Mouse (Mus musculus) intestine, embryonic 14.5 days (tissue): Measurements from ENCODE around the gene Aspscr1. TPM values are rescaled to one million over a fixed set of nuclear protein-coding genes. Genes with fewer than 3 reads are reported as not detected.
A peak's percentile ranks its signal among the peaks of the same experiment; 100 is the strongest.

Experiments used
- ATAC-seq: fragments of 200-750 bp; cut with Nextera tagmentation; replicated peaks from 2 replicates; pipeline ENCODE4 v1.8.0; 2017; ENCODE audit warnings: low read depth, moderate number of reproducible peaks, moderate TSS enrichment, moderate library complexity; ENCODE audit not compliant: low FRiP score, low TSS enrichment
- DNase-seq: peaks from one replicate; pipeline ENCODE4 v3.0.0-alpha.2; 2018; ENCODE audit warnings: low spot score
- H3K27ac ChIP-seq: fragments of 300-500 bp; sonication (generic); 2 replicates; pipeline ENCODE4 v1.5.1; 2014; ENCODE audit warnings: low read depth, mild to moderate bottlenecking, control low read depth
- H3K27me3 ChIP-seq: fragments of 300-500 bp; sonication (generic); replicated peaks from 2 replicates; pipeline ENCODE4 v1.6.1; 2014; ENCODE audit warnings: low read length, control low read depth; ENCODE audit not compliant: control insufficient read depth, insufficient read depth
- H3K36me3 ChIP-seq: fragments of 300-500 bp; sonication (generic); 2 replicates; pipeline ENCODE4 v1.6.1; 2014; ENCODE audit warnings: low read length, control low read depth; ENCODE audit not compliant: control insufficient read depth, insufficient read depth
- H3K4me1 ChIP-seq: fragments of 300-500 bp; sonication (generic); replicated peaks from 2 replicates; pipeline ENCODE4 v1.6.1; 2014; ENCODE audit warnings: low read length, control low read depth, mixed read lengths; ENCODE audit not compliant: control insufficient read depth, insufficient read depth
- H3K4me2 ChIP-seq: fragments of 300-500 bp; sonication (generic); 2 replicates; pipeline ENCODE4 v1.6.1; 2014; ENCODE audit warnings: low read length
- H3K4me3 ChIP-seq: fragments of 300-500 bp; sonication (generic); 2 replicates; pipeline ENCODE4 v1.5.1; 2014; ENCODE audit warnings: low read depth, low read length, control low read depth, mixed read lengths
- H3K9ac ChIP-seq: fragments of 300-500 bp; sonication (generic); 2 replicates; pipeline ENCODE4 v1.6.1; 2014; ENCODE audit warnings: mild to moderate bottlenecking, low read length
- H3K9me3 ChIP-seq: fragments of 300-500 bp; sonication (generic); 2 replicates; pipeline ENCODE4 v1.6.1; 2016; ENCODE audit warnings: low read length, control low read depth; ENCODE audit not compliant: control insufficient read depth
- WGBS: fragments of 180-500 bp; shearing (Covaris S2); extraction: QIAGEN DNeasy Blood & Tissue Kit; methylation state at CpG from one replicate; pipeline ENCODE4 v1.1.7; 2014; 5-methylcytosine and 5-hydroxymethylcytosine counted together
- polyA plus RNA-seq: library from polyadenylated mRNA; unstranded; fragments of >200 nt; fragmentation: Nextera tagmentation; extraction: Ambion mirVana; gene quantifications from 2 replicates; pipeline ENCODE4 v1.2.1, GENCODE M21; 2014

Gene Aspscr1
- polyA plus RNA-seq, 1 experiment from 2014 or later: 93.2 TPM

- under 1% methylated on average over 38 of the region's 38 CpGs for WGBS
Measured at GRCm38 (mm10) chr11:120712771-120713568, 40.2 kb downstream of the Aspscr1 start.

GRCm38 (mm10) chr11:120713580-120714518 lies 41.1 kb downstream of the Aspscr1 start, which contains the start of the genes Cenpx and Lrrc45:
Gene Cenpx (minus strand): TSS chr11:120713738.
Gene Lrrc45 (plus strand): TSS chr11:120713925.
- H3K36me3 ChIP-seq: peaks cover 49% of the 10 kb centered on the region
- 2% methylated on average over 53 of the region's 53 CpGs for WGBS
- no peaks in the 10 kb centered on the region for H3K27me3 ChIP-seq
- ATAC-seq (peak; percentile 92), DNase-seq (no peak)
- peak within 1 kb of the TSS; percentile 68 for H3K4me2 ChIP-seq
- H3K4me3 ChIP-seq: peak within 1 kb of the TSS; percentile 73
- peak within 1 kb of the TSS; percentile 64 for H3K9ac ChIP-seq
- H3K27ac ChIP-seq: peak within 1 kb of the TSS; percentile 22
- H3K4me1 ChIP-seq: peaks cover 15% of the 10 kb centered on the region
- H3K9me3 ChIP-seq: no peaks in the 10 kb centered on the region

More at GRCm38 (mm10) chr11:120712771-120713568, 40.2 kb downstream of the Aspscr1 start:
- Histone ChIP-seq H3K27me3 (no peaks in the 10 kb centered on the region), H3K9ac (peak overlapping the region; percentile 64), H3K4me2 (peak overlapping the region; percentile 68), H3K9me3 (no peaks in the 10 kb centered on the region), H3K36me3 (peaks cover 40% of the 10 kb centered on the region), H3K4me1 (peaks cover 15% of the 10 kb centered on the region), H3K27ac (peak overlapping the region; percentile 22), H3K4me3 (peak overlapping the region; percentile 73)
- ATAC-seq (peak; percentile 53), DNase-seq (peak; percentile 93)

DNA sequence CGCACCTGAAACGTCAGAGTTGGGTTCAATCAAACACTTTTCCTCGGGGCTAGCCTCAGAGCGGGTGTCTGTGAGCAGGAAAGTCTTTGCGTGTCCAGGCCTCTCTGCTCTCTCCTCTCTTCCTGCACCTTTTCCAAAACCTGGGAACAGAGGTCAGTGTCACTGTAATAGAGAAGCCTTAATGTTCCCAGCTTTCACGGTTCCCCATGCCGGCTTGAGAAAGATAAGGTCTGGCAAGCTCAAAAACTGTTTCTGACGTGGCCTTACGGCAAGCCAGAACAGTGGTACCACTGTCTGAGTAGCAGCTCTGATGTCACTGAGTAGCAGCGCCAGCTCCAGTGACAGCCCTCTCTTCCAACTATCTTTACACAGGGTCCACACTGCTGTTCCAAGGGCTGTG lies 41.8 kb downstream of the Aspscr1 start:
- 52% methylated on average over 10 of the region's 10 CpGs for WGBS
- ATAC-seq: no peak
- H3K4me2 ChIP-seq: peak overlapping the region; percentile 68
- peak overlapping the region; percentile 64 for H3K9ac ChIP-seq
- H3K27ac ChIP-seq: no peak overlapping the region
- H3K9me3 ChIP-seq: no peaks in the 10 kb centered on the region
- peaks cover 15% of the 10 kb centered on the region for H3K4me1 ChIP-seq
- H3K27me3 ChIP-seq: no peaks in the 10 kb centered on the region
- H3K4me3 ChIP-seq: peak overlapping the region; percentile 73
- no peak for DNase-seq
- H3K36me3 ChIP-seq: peaks cover 52% of the 10 kb centered on the region

GRCm38 (mm10) chr11:120715131-120715530 lies 42.4 kb downstream of the Aspscr1 start:
- WGBS: 90% methylated on average over 9 of the region's 9 CpGs
- peak overlapping the region; percentile 64; the same call in 1 of the 2 replicates for H3K9ac ChIP-seq
- peaks cover 51% of the 10 kb centered on the region for H3K36me3 ChIP-seq
- H3K27ac ChIP-seq: no peak overlapping the region
- no peak overlapping the region for H3K4me3 ChIP-seq
- H3K4me2 ChIP-seq: no peak overlapping the region; the same call in 1 of the 2 replicates
- ATAC-seq: no peak
- no peaks in the 10 kb centered on the region for H3K27me3 ChIP-seq
- H3K9me3 ChIP-seq: no peaks in the 10 kb centered on the region
- peaks cover 15% of the 10 kb centered on the region for H3K4me1 ChIP-seq
- DNase-seq: no peak

DNA sequence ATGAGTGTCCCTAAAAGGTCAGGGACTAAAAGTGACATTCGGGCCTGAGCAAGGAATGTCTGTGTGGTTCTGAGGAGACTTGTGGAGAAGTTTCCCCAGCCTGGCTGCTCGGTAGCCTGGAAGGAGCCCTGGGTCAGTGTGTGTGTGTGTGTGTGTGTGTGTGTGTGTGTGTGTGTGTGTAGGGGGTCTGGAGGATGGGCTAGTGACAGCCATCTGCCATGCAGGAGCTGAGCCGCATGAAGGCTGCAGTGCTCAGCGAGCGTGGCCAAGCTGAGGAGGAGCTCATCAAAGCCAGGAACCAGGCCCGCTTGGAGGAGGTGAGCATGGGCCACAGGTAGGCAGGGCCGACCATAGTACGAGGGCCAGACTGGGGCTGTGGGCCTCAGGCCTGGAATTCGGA lies 46.5 kb downstream of the Aspscr1 start:
- Histone ChIP-seq H3K36me3 (peaks cover 43% of the 10 kb centered on the region), H3K4me3 (no peak overlapping the region), H3K27ac (no peak overlapping the region), H3K27me3 (peaks cover 8% of the 10 kb centered on the region; the same call in 1 of the 2 replicates), H3K4me1 (peaks cover 23% of the 10 kb centered on the region), H3K9ac (no peak overlapping the region), H3K4me2 (no peak overlapping the region), H3K9me3 (no peaks in the 10 kb centered on the region)
- ATAC-seq (no peak), DNase-seq (no peak)
- WGBS: 88% methylated on average over 9 of the region's 9 CpGs

DNA sequence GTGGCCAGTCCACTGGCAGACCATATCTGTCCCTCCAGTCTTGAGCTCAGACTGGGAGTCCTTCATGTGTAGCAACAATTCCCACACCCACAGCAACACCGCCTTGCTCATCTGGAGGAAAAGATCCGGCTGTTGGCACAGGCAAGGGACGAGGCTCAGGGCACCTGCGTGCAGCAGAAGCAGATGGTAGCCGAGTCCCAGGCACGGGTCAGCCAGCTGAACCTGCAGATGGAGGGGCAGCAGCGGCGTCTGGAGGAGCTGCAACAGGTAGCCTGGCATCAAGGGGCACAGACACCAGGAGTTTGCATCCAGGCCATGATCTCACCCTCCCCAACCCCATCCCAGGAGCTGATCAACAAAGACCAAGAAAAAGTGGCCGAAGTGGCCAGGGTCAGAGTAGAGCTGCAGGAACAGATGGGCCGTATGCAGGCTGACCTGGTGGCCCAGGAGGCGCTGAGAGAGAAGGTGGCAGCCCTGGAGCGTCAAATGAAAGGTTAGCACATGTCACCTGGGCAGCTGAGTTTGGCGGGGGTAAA lies 47.1 kb downstream of the Aspscr1 start:
- Histone ChIP-seq H3K9ac (no peak overlapping the region), H3K27me3 (peaks cover 8% of the 10 kb centered on the region; the same call in 1 of the 2 replicates), H3K36me3 (peaks cover 43% of the 10 kb centered on the region), H3K4me1 (peaks cover 16% of the 10 kb centered on the region), H3K4me2 (no peak overlapping the region), H3K4me3 (no peak overlapping the region), H3K9me3 (no peaks in the 10 kb centered on the region), H3K27ac (no peak overlapping the region)
- WGBS: 87% methylated on average over 13 of the region's 13 CpGs
- DNase-seq (no peak), ATAC-seq (no peak)

- DNase-seq (peak; percentile 97), ATAC-seq (no peak)
- WGBS: 13% methylated on average over 17 of the region's 17 CpGs
- peaks cover 14% of the 10 kb centered on the region for H3K4me1 ChIP-seq
- peaks cover 8% of the 10 kb centered on the region; the same call in 1 of the 2 replicates for H3K27me3 ChIP-seq
- peak overlapping the region; percentile 99 for H3K4me2 ChIP-seq
- peak overlapping the region; percentile 64 for H3K9ac ChIP-seq
- H3K27ac ChIP-seq: no peak overlapping the region
- H3K9me3 ChIP-seq: no peaks in the 10 kb centered on the region
- peak overlapping the region; percentile 58; the same call in 1 of the 2 replicates for H3K4me3 ChIP-seq
- H3K36me3 ChIP-seq: peaks cover 40% of the 10 kb centered on the region
Measured at GRCm38 (mm10) chr11:120720450-120720849, 47.7 kb downstream of the Aspscr1 start.
